Mouse (Mus musculus) limb, embryonic 11.5 days (tissue): ENCODE results near the gene Rpl7a. TPM values are rescaled to one million over a fixed set of nuclear protein-coding genes. Genes with fewer than 3 reads are reported as not detected.
"Not testable (repeated sequence)": the region's sequence is repeated elsewhere in the genome, so short reads cannot be mapped to it uniquely, and the experiment has no call there.

Experiments used
- ATAC-seq: fragments of 200-750 bp; cut with Nextera tagmentation; 2 replicates; pipeline ENCODE4 v1.8.0; 2017; ENCODE audit warnings: low read depth; ENCODE audit not compliant: insufficient number of reproducible peaks, low FRiP score, low TSS enrichment
- DNase-seq: peaks from one replicate; pipeline ENCODE4 v3.0.0-alpha.2; 2015; ENCODE audit warnings: low spot score
- H3K27ac ChIP-seq: fragments of 300-500 bp; sonication (generic); replicated peaks from 2 replicates; pipeline ENCODE4 v1.5.1; 2014; ENCODE audit warnings: low read depth, mild to moderate bottlenecking, low read length
- H3K27me3 ChIP-seq: fragments of 300-500 bp; sonication (generic); 2 replicates; pipeline ENCODE4 v1.6.1; 2014; ENCODE audit warnings: mild to moderate bottlenecking, low read length, mixed read lengths; ENCODE audit not compliant: control insufficient read depth, insufficient read depth
- H3K36me3 ChIP-seq: fragments of 300-500 bp; sonication (generic); 2 replicates; pipeline ENCODE4 v1.6.1; 2014; ENCODE audit warnings: mild to moderate bottlenecking, low read length, moderate library complexity, mixed read lengths; ENCODE audit not compliant: control insufficient read depth, insufficient read depth
- H3K4me1 ChIP-seq: fragments of 300-500 bp; sonication (generic); 2 replicates; pipeline ENCODE4 v1.6.1; 2014; ENCODE audit warnings: low read length, mixed read lengths; ENCODE audit not compliant: control insufficient read depth, insufficient read depth
- H3K4me2 ChIP-seq: fragments of 300-500 bp; sonication (generic); 2 replicates; pipeline ENCODE4 v1.6.1; 2014; ENCODE audit warnings: low read depth, mild to moderate bottlenecking, moderate library complexity; ENCODE audit not compliant: severe bottlenecking
- H3K4me3 ChIP-seq: fragments of 300-500 bp; sonication (generic); 2 replicates; pipeline ENCODE4 v1.5.1; 2014; ENCODE audit warnings: low read depth, low read length
- H3K9ac ChIP-seq: fragments of 300-500 bp; sonication (generic); 2 replicates; pipeline ENCODE4 v1.6.1; 2014; ENCODE audit warnings: mild to moderate bottlenecking, low read length
- H3K9me3 ChIP-seq: fragments of 300-500 bp; sonication (generic); 2 replicates; pipeline ENCODE4 v1.6.1; 2016; ENCODE audit warnings: low read length; ENCODE audit not compliant: control insufficient read depth
- WGBS: fragments of 180-500 bp; shearing (Covaris S2); extraction: QIAGEN DNeasy Blood & Tissue Kit; methylation state at CpG from one replicate; pipeline ENCODE4 v1.1.7; 2014; 5-methylcytosine and 5-hydroxymethylcytosine counted together
- polyA plus RNA-seq: library from polyadenylated mRNA; unstranded; fragments of >200 nt; fragmentation: Nextera tagmentation; extraction: Ambion mirVana; gene quantifications from 2 replicates; pipeline ENCODE4 v1.2.1, GENCODE M21; 2014

Gene Rpl7a
- 757 and 772 TPM in 2 replicates for polyA plus RNA-seq

DNA sequence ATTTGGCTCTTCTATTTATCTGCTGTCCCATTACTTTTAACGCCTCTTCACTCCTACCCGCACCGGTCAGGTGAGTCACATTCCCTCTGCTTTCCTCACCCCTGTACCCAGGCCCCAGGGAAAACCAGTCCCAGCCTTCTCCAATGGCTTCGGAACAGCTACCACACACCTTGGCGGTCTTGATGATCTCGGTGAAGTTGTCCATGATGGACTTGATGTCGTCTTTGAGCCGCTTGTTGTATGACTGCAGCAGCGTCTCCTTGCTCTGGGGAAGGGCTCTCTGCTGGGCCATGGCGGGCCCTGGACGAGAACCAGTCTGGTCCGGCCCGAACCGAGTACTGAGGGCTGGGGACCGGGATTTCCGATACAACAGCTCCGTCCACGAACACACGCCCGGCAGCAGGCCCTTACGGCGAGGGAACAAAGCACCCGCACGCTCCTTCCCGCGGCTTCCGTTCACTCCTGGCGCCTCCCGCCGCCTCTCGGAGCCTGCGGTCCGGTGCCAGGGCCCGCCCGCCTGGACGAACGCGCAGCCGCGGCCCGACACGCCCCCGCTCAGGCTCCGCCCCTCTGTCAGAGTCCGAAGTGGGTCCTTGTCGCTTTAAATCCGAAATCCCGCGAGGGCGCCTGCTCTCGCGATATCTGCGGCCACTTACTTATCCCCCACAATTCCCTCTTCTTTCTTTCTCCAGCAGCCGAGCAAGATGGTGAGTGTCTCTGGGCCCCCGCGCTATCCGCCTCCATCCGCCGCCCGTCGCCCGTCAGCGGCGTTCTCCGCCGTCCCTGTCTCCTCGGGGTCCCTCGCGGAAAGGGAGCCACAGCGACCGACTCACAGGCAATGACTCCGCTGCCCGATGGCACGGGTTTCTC is at the start of gene Rpl7a, which contains the start of gene Med22:
TSS of gene Rpl7a (plus strand) at position 641 of the 870 bp plus-strand sequence.
TSS of gene Med22 (minus strand) at position 554 of the 870 bp plus-strand sequence.
- peak within 1 kb of the TSS; percentile 90 for H3K4me3 ChIP-seq
- H3K9me3 ChIP-seq: no peaks in the 10 kb centered on the region
- H3K4me2 ChIP-seq: peak within 1 kb of the TSS; percentile 93
- H3K4me1 ChIP-seq: peaks cover 19% of the 10 kb centered on the region
- peak within 1 kb of the TSS; percentile 86 for H3K27ac ChIP-seq
- H3K9ac ChIP-seq: peak within 1 kb of the TSS; percentile 98
- ATAC-seq (peak; percentile 89), DNase-seq (peak; percentile 100)
- 1% methylated on average over 74 of the region's 74 CpGs for WGBS
- no peaks in the 10 kb centered on the region for H3K27me3 ChIP-seq
- H3K36me3 ChIP-seq: peaks cover 31% of the 10 kb centered on the region

- no peaks in the 10 kb centered on the region for H3K4me1 ChIP-seq
- no peak overlapping the region for H3K27ac ChIP-seq
- no peaks in the 10 kb centered on the region for H3K9me3 ChIP-seq
- WGBS: 78% methylated on average over 3 of the region's 3 CpGs
- no peaks in the 10 kb centered on the region for H3K27me3 ChIP-seq
- no peak overlapping the region for H3K4me2 ChIP-seq
- no peak for DNase-seq
- H3K9ac ChIP-seq: no peak overlapping the region
- H3K36me3 ChIP-seq: no peaks in the 10 kb centered on the region
- no peak overlapping the region for H3K4me3 ChIP-seq
- no peak for ATAC-seq
These were observed 47.7 kb upstream of the Rpl7a start for GRCm38 (mm10) chr2:26862856-26863255.

DNA sequence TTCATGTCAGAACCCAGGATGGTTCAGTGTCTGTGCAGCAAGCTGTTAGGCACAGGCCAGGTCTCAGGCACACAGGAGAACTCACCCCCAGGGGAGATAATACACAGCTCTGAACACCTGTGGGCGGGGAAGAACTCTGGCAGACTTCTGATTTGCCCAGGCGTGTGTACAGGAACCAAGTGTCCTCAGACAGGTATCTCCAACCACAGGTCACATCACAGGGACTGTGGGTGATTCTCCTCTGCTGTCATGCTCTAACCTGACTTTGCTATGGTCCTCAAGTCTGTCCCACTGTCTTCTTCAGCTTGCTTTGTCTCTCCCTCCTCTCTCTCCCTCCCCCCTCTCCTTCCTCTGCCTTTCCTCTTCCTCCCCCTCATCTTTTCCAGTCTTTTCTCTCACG is 45.7 kb upstream of the Rpl7a start, which contains the start of gene Abo:
TSS of gene Abo (minus strand) at position 101 of the 400 bp plus-strand sequence.
- ATAC-seq (no peak), DNase-seq (no peak)
- Histone ChIP-seq H3K4me3 (no peak within 1 kb of the TSS), H3K4me1 (no peaks in the 10 kb centered on the region), H3K27ac (no peak within 1 kb of the TSS), H3K27me3 (no peaks in the 10 kb centered on the region), H3K4me2 (no peak within 1 kb of the TSS), H3K36me3 (no peaks in the 10 kb centered on the region), H3K9ac (no peak within 1 kb of the TSS), H3K9me3 (no peaks in the 10 kb centered on the region)
- WGBS: 62% methylated on average over 3 of the region's 3 CpGs

DNA sequence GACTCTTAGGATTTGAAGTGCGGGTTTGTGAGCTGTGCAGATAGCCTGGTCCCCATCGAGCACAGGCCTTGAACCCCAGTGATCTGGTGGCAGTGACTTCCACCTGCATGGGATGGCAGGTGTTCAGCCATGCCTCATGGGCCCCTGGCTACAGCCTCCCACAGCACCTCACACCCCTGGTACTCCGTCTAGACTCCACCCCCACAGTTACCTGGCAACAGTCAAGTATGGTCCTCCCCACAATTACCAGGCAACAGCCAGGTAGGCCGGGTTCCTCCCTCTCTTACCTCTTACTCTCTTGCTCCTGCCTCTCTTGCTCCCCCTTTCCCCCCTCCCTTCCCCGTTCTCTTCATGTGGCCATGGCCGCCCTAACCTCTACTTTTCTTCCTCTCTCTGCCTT is 39.9 kb upstream of the Rpl7a start:
- Histone ChIP-seq H3K27ac (no peak overlapping the region), H3K4me2 (no peak overlapping the region), H3K9ac (no peak overlapping the region), H3K27me3 (no peaks in the 10 kb centered on the region), H3K36me3 (no peaks in the 10 kb centered on the region), H3K4me3 (no peak overlapping the region), H3K9me3 (no peaks in the 10 kb centered on the region), H3K4me1 (no peaks in the 10 kb centered on the region)
- no peak for ATAC-seq
- no peak for DNase-seq
- 60% methylated on average over 6 of the region's 6 CpGs for WGBS

- no peak for ATAC-seq
- H3K4me2 ChIP-seq: no peak overlapping the region
- H3K27me3 ChIP-seq: no peaks in the 10 kb centered on the region
- H3K4me1 ChIP-seq: no peaks in the 10 kb centered on the region
- no peak overlapping the region for H3K9ac ChIP-seq
- no peaks in the 10 kb centered on the region for H3K9me3 ChIP-seq
- no peaks in the 10 kb centered on the region for H3K36me3 ChIP-seq
- H3K27ac ChIP-seq: no peak overlapping the region
- DNase-seq: no peak
- no peak overlapping the region for H3K4me3 ChIP-seq
These were observed 32.0 kb upstream of the Rpl7a start for GRCm38 (mm10) chr2:26878571-26878970.

- DNase-seq, H3K9me3 ChIP-seq, H3K9ac ChIP-seq, H3K27ac ChIP-seq, H3K4me1 ChIP-seq, H3K27me3 ChIP-seq, H3K4me3 ChIP-seq, ATAC-seq, H3K4me2 ChIP-seq: not testable (repeated sequence)
- 90% methylated on average over 2 of the region's 2 CpGs for WGBS
- H3K36me3 ChIP-seq: peaks cover 11% of the 10 kb centered on the region; the same call in 1 of the 2 replicates
These were observed 25.0 kb upstream of the Rpl7a start for GRCm38 (mm10) chr2:26885541-26885940.

DNA sequence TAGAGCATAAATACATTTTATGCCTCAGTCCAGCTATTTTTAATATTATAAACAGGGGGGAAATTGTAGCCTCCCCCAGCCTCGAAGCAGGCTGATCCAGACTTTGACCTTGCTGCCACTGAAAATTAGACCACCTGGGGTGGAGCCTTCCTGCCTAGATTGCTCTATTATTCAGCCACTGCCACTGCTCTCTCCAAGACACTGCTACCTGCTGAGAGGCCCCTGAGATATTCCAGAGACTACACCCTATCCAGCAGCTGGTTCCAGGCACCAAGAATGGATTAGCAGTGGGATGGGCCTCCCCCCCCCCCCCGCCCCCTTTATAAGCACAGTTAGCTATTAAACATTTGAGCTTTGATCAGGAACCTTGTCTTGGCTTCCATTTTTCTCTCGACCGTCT is 24.4 kb upstream of the Rpl7a start:
- not testable (repeated sequence) for DNase-seq, H3K9ac ChIP-seq, H3K4me3 ChIP-seq, H3K27me3 ChIP-seq, H3K27ac ChIP-seq, H3K9me3 ChIP-seq, ATAC-seq, H3K4me2 ChIP-seq, H3K4me1 ChIP-seq
- WGBS: 68% methylated on average over 4 of the region's 4 CpGs
- H3K36me3 ChIP-seq: peaks cover 11% of the 10 kb centered on the region; the same call in 1 of the 2 replicates

DNA sequence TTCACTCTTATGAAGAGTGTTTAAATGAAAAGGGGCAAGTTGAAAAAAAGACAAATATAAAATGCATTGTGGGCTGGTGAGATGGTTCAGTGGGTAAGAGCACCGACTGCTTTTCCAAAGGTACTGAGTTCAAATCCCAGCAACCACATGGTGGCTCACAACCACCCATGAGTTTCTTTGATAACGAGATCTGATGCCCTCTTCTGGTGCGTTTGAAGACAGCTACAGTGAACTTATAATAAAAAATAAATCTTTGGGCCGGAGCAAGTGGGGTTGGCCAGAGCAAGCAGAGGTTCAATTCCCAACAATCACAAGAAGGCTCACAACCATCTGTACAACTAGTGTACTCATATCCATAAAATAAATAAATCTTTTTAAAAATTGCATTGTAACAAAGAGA is 14.7 kb upstream of the Rpl7a start:
- peaks cover 32% of the 10 kb centered on the region for H3K36me3 ChIP-seq
- ATAC-seq (no peak), DNase-seq (no peak)
- H3K27ac ChIP-seq: no peak overlapping the region
- H3K9ac ChIP-seq: no peak overlapping the region
- no peaks in the 10 kb centered on the region for H3K9me3 ChIP-seq
- WGBS: 91% methylated on average over 4 of the region's 4 CpGs
- no peak overlapping the region for H3K4me2 ChIP-seq
- no peaks in the 10 kb centered on the region for H3K27me3 ChIP-seq
- no peak overlapping the region for H3K4me3 ChIP-seq
- no peaks in the 10 kb centered on the region for H3K4me1 ChIP-seq
